ENCODE assay signal across 8 mouse cellular contexts in the genomic region with DNA sequence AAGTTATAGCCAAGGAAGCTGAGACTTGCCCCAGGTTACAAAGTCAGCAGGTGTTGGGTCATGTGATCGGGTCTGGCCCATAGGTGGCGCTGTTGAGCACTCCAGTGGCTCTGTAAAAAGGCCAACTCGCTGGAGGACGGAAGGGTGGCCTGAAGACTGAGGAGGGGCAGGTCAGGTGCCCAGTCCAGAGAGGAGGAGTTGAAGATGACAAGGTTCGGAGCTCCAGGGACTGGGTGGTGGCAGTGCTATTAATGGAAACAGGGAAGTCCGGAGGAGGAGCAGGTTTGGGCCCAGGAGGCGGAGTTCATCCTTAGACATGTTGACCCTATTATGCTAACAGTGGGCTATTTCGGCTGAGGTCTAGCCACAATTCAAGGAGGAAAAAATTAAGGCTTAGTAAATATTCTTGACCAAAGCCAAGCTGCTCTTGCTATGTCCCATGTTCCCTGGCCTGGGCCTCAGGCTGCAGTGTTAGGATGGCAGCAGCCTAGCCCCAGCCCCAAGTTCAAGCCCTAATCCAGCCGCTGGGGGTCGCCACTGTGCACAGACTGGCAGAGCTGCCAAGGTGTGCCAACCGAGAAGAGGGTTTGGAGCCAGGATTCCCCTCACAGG.
DNase-seq lines count a peak whose midpoint lies in the region; ATAC-seq and TF ChIP-seq lines count a peak whose summit lies in the region.

No protein-coding gene starts in this region.

- H3K36me3 ChIP-seq in forebrain, embryonic 11.5 days (ENCODE audit: control insufficient read depth, insufficient read depth, low read length), result peaks cover 2% of the 10 kb centered on the region; the same call in 1 of the 2 replicates
- no peaks in the 10 kb centered on the region for H3K36me3 ChIP-seq in heart, postnatal 0 days (replicated peaks; ENCODE audit: control insufficient read depth, insufficient read depth, low read length)
- no peaks in the 10 kb centered on the region for H3K36me3 ChIP-seq in liver, embryonic 14.5 days (replicated peaks; ENCODE audit: control insufficient read depth, insufficient read depth, low read depth)
- no peaks in the 10 kb centered on the region for H3K36me3 ChIP-seq in stomach, embryonic 14.5 days (ENCODE audit: control insufficient read depth, insufficient read depth, low read length)

- ATAC-seq in forebrain, embryonic 11.5 days (replicated peaks; ENCODE audit: low FRiP score), result peak; percentile 74
- ATAC-seq in heart, postnatal 0 days (ENCODE audit: insufficient read depth, low read depth), result peak; percentile 78
- peak; percentile 59; the same call in 1 of the 2 replicates for ATAC-seq in liver, embryonic 14.5 days (ENCODE audit: insufficient read depth)
- peak; percentile 42 for ATAC-seq in stomach, embryonic 14.5 days (ENCODE audit: insufficient number of reproducible peaks, insufficient read depth, low FRiP score, low read depth)

- H3K4me2 ChIP-seq in forebrain, embryonic 11.5 days (ENCODE audit: low read depth, low read length, severe bottlenecking), result no peak overlapping the region
- H3K4me2 ChIP-seq in heart, postnatal 0 days (ENCODE audit: low read depth, low read length), result peak overlapping the region; percentile 29
- H3K4me2 ChIP-seq in liver, embryonic 14.5 days (ENCODE audit: low read depth), result peak overlapping the region; percentile 54
- no peak overlapping the region for H3K4me2 ChIP-seq in stomach, embryonic 14.5 days (replicated peaks; ENCODE audit: low read depth, low read length)

- no peaks in the 10 kb centered on the region for H3K9me3 ChIP-seq in forebrain, embryonic 11.5 days (ENCODE audit: control insufficient read depth, low read length)
- H3K9me3 ChIP-seq in heart, postnatal 0 days (replicated peaks; ENCODE audit: control insufficient read depth, low read length), result no peaks in the 10 kb centered on the region
- H3K9me3 ChIP-seq in liver, embryonic 14.5 days (ENCODE audit: control insufficient read depth, low read length), result no peaks in the 10 kb centered on the region
- H3K9me3 ChIP-seq in stomach, embryonic 14.5 days (ENCODE audit: control insufficient read depth, low read depth, low read length), result no peaks in the 10 kb centered on the region

- WGBS in forebrain, embryonic 11.5 days, result 20% methylated on average over 11 of the region's 11 CpGs
- 7% methylated on average over 11 of the region's 11 CpGs for WGBS in heart, postnatal 0 days
- 15% methylated on average over 11 of the region's 11 CpGs for WGBS in liver, embryonic 14.5 days (ENCODE audit: insufficient replicate concordance)
- 18% methylated on average over 11 of the region's 11 CpGs for WGBS in stomach, embryonic 14.5 days

- no peaks in the 10 kb centered on the region for H3K27me3 ChIP-seq in forebrain, embryonic 11.5 days (ENCODE audit: control insufficient read depth, insufficient read depth, low read length)
- no peaks in the 10 kb centered on the region for H3K27me3 ChIP-seq in heart, postnatal 0 days (ENCODE audit: control insufficient read depth, insufficient read depth, low read length)
- no peaks in the 10 kb centered on the region for H3K27me3 ChIP-seq in liver, embryonic 14.5 days (ENCODE audit: control insufficient read depth, insufficient read depth, low read length)
- H3K27me3 ChIP-seq in stomach, embryonic 14.5 days (ENCODE audit: control insufficient read depth, insufficient read depth, low read length), result no peaks in the 10 kb centered on the region

- no peak overlapping the region for H3K27ac ChIP-seq in forebrain, embryonic 11.5 days (ENCODE audit: low read depth, low read length)
- H3K27ac ChIP-seq in heart, postnatal 0 days (ENCODE audit: low read depth), result peak overlapping the region; percentile 96
- no peak overlapping the region for H3K27ac ChIP-seq in liver, embryonic 14.5 days
- H3K27ac ChIP-seq in stomach, embryonic 14.5 days (ENCODE audit: low read length), result no peak overlapping the region

- peak; percentile 82 to 87 for DNase-seq in CD8-positive naive resting alpha-beta T cell, adult 2 months (ENCODE audit: low read depth in 2 of 2, low spot score in 2 of 2)
- DNase-seq in c-Kit-negative CD71-positive TER-119-positive erythroid progenitor cells, embryonic 14.5 days (ENCODE audit: low read depth, low spot score), result peak; percentile 61
- DNase-seq in forebrain, embryonic 11.5 days (ENCODE audit: low spot score), result peak; percentile 92
- peak; percentile 97 for DNase-seq in heart, postnatal 0 days (ENCODE audit: low spot score)
- peak; percentile 97 for DNase-seq in kidney, postnatal 25 days
- DNase-seq in liver, embryonic 14.5 days (ENCODE audit: low read depth in 3 of 3, low spot score in 3 of 3), result peak; percentile 57 to 60 (median 59)
- DNase-seq in natural killer cell, adult 2 months (ENCODE audit: low spot score in 2 of 2), result peak; percentile 80 to 87

- no peak overlapping the region for H3K4me3 ChIP-seq in forebrain, embryonic 11.5 days (ENCODE audit: low read depth, low read length)
- H3K4me3 ChIP-seq in heart, postnatal 0 days (ENCODE audit: low read depth, low read length), result no peak overlapping the region
- H3K4me3 ChIP-seq in liver, embryonic 14.5 days (ENCODE audit: insufficient read depth in 1 of 2, low read depth in 2 of 2, low read length in 2 of 2), result peak overlapping the region in 1 of 2 experiments; percentile 20; a peak in 1 of 4 replicates
- H3K4me3 ChIP-seq in stomach, embryonic 14.5 days (ENCODE audit: low read depth, low read length), result no peak overlapping the region

- peak; percentile 98 for TF ChIP-seq CTCF in heart, postnatal 0 days (IDR thresholded peaks at IDR 0.05; ENCODE audit: low read depth)
- peak; percentile 99 for TF ChIP-seq CTCF in liver, embryonic 14.5 days (IDR thresholded peaks at IDR 0.05; ENCODE audit: low read depth)

- peaks cover 8% of the 10 kb centered on the region; the same call in 1 of the 2 replicates for H3K4me1 ChIP-seq in forebrain, embryonic 11.5 days (replicated peaks; ENCODE audit: control insufficient read depth, insufficient read depth, low read length)
- peaks cover 38% of the 10 kb centered on the region for H3K4me1 ChIP-seq in heart, postnatal 0 days (ENCODE audit: control insufficient read depth, insufficient read depth)
- H3K4me1 ChIP-seq in liver, embryonic 14.5 days (replicated peaks; ENCODE audit: control insufficient read depth in 2 of 2, insufficient read depth in 2 of 2, low read length in 1 of 2), result 0 out of 4 replicates have a peak, but pooled peaks cover 0 to 1% of the 10 kb centered on the region in 2 experiments
- H3K4me1 ChIP-seq in stomach, embryonic 14.5 days (ENCODE audit: control insufficient read depth, insufficient read depth, low read length), result peaks cover 16% of the 10 kb centered on the region

- no peak overlapping the region for H3K9ac ChIP-seq in forebrain, embryonic 11.5 days (ENCODE audit: low read length)
- H3K9ac ChIP-seq in heart, postnatal 0 days (replicated peaks; ENCODE audit: low read depth, low read length), result 0 out of 2 replicates have a peak overlapping the region, but pooled peaks have one; percentile 24
- H3K9ac ChIP-seq in liver, embryonic 14.5 days (replicated peaks), result no peak overlapping the region
- H3K9ac ChIP-seq in stomach, embryonic 14.5 days (replicated peaks; ENCODE audit: low read depth, low read length), result no peak overlapping the region

- peak; percentile 86 for TF ChIP-seq EP300 in heart, postnatal 0 days (IDR thresholded peaks at IDR 0.05; ENCODE audit: low read depth)
- TF ChIP-seq EP300 in liver, embryonic 14.5 days (IDR thresholded peaks at IDR 0.05; ENCODE audit: low read depth), result no peak

Comparison
In these comparisons a context has a peak if more than half of its experiments do, and no peak if none do; other contexts are left out.
1. H3K4me2 ChIP-seq: peak in heart, postnatal 0 days (single experiment) and liver, embryonic 14.5 days (single experiment); none in forebrain, embryonic 11.5 days (single experiment) and stomach, embryonic 14.5 days (single experiment).
2. Peak in every context shown above with its lines, with median percentiles within 50 percentile points of each other: DNase-seq and ATAC-seq.